Mouse (Mus musculus): ENCODE measurements around the gene Asxl2.

DNA sequence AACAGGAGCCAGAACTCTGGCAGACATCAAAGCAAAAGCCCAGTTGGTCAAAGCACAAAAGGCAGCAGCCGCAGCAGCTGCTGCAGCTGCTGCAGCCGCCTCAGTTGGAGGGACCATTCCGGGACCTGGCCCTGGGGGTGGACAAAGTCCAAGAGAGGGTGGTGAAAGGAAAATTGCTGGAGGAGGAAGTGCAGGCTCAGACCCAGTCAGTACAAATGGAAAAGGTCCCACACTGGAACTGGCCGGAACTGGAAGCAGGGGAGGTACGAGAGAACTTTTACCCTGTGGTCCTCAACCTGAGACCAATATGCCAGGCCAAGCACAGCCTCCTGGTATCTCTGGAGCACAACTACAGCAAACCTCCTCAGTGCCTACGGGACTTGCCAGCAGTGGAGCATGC, 73.4 kb downstream of the Asxl2 start:
- TF ChIP-seq POLR2A (IDR thresholded peaks at IDR 0.05; ENCODE audit: extremely low read depth, insufficient read depth, low read length) (no peak), CTCF (IDR thresholded peaks at IDR 0.05; ENCODE audit: low read depth, low read length) (no peak)
